Mouse (Mus musculus) forebrain, embryonic 14.5 days (tissue): Measurements from ENCODE around the gene Etv6. TPM values are rescaled to one million over a fixed set of nuclear protein-coding genes. Genes with fewer than 3 reads are reported as not detected.

ENCODE experiments used
- ATAC-seq: fragments of 200-750 bp; cut with Nextera tagmentation; 2 replicates; pipeline ENCODE4 v1.8.0; 2017; ENCODE audit warnings: mild to moderate bottlenecking, moderate library complexity
- DNase-seq: peaks from one replicate; pipeline ENCODE4 v3.0.0-alpha.2; 2015; ENCODE audit warnings: low spot score
- H3K27ac ChIP-seq: fragments of 300-500 bp; sonication (generic); 2 replicates; pipeline ENCODE4 v1.5.1; 2014; ENCODE audit warnings: low read depth, mild to moderate bottlenecking, control low read depth, low read length, moderate library complexity
- H3K27me3 ChIP-seq: fragments of 300-500 bp; sonication (generic); replicated peaks from 2 replicates; pipeline ENCODE4 v1.6.1; 2014; ENCODE audit warnings: low read length, control low read depth, mixed read lengths; ENCODE audit not compliant: control insufficient read depth, insufficient read depth
- H3K36me3 ChIP-seq: fragments of 300-500 bp; sonication (generic); 2 replicates; pipeline ENCODE4 v1.6.1; 2014; ENCODE audit warnings: low read length, control low read depth; ENCODE audit not compliant: control insufficient read depth, insufficient read depth
- H3K4me1 ChIP-seq: fragments of 300-500 bp; sonication (generic); 2 replicates; pipeline ENCODE4 v1.6.1; 2014; ENCODE audit warnings: antibody characterized with exemption, low read length, control low read depth; ENCODE audit not compliant: control insufficient read depth, insufficient read depth
- H3K4me2 ChIP-seq: fragments of 300-500 bp; sonication (generic); 2 replicates; pipeline ENCODE4 v1.6.1; 2014; ENCODE audit warnings: mild to moderate bottlenecking, control low read depth, low read length
- H3K4me3 ChIP-seq: fragments of 300-500 bp; sonication (generic); 2 replicates; pipeline ENCODE4 v1.5.1; 2014; ENCODE audit warnings: low read depth, low read length, control low read depth
- H3K9ac ChIP-seq: fragments of 300-500 bp; sonication (generic); 2 replicates; pipeline ENCODE4 v1.6.1; 2014; ENCODE audit warnings: mild to moderate bottlenecking, low read length, control low read depth, moderate library complexity
- H3K9me3 ChIP-seq: fragments of 300-500 bp; sonication (generic); replicated peaks from 2 replicates; pipeline ENCODE4 v1.6.1; 2016; ENCODE audit warnings: low read length, control low read depth, mixed read lengths; ENCODE audit not compliant: control insufficient read depth
- WGBS: fragments of 180-500 bp; shearing (Covaris S2); extraction: QIAGEN DNeasy Blood & Tissue Kit; methylation state at CpG from one replicate; pipeline ENCODE4 v1.1.7; 2014; 5-methylcytosine and 5-hydroxymethylcytosine counted together
- polyA plus RNA-seq: library from polyadenylated mRNA; unstranded; fragments of >200 nt; fragmentation: Nextera tagmentation; extraction: Ambion mirVana; gene quantifications from 2 replicates; pipeline ENCODE4 v1.2.1, GENCODE M21; 2014

Etv6 gene
- polyA plus RNA-seq, 1 experiment from 2014 or later = 6.1 TPM

DNA sequence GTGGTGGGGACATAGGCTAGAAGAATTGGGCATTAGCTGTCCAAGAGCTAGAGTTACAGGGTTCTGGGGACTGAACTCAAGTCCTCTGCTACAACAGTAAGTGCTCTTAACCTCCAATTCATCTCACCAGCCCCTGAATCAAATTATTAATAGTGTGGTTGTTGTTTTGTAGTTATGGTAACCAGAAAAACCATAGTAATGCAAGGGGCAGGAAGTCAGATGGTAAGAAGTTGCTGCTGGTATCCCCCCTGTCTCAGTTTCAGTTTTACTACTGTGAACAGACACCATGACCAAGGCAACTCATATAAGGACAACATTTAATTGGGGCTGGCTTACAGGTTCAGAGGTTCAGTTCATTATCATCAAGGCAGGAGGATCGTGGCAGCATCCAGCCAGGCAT lies 266.5 kb downstream of the Etv6 start:
- Histone ChIP-seq H3K4me3 (no peak overlapping the region), H3K36me3 (no peaks in the 10 kb centered on the region), H3K9ac (no peak overlapping the region), H3K9me3 (no peaks in the 10 kb centered on the region), H3K4me1 (no peaks in the 10 kb centered on the region), H3K4me2 (no peak overlapping the region), H3K27me3 (no peaks in the 10 kb centered on the region), H3K27ac (no peak overlapping the region)
- ATAC-seq (no peak), DNase-seq (no peak)
- 82% methylated on average over 1 of the region's 1 CpGs for WGBS

DNA sequence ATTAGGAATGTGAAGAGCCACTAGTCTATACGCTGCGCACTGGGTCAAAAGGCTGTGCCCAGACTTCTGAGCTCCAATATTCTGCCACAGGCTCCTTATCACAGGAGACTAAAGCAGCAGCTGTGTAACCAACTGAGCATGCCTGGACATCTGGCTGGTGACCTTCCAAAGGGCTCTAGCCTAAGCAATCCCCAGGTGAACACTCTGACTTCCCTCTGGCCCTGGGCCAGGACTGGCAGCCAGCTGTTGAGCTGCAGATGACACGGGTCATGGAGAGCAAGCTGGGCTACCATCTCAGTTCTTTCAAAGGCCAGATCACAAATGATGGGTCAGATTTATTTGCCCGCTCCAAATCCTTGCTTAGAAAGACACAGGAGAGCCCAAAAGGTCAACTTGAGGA lies 275.8 kb downstream of the Etv6 start:
- Histone ChIP-seq H3K27me3 (no peaks in the 10 kb centered on the region), H3K4me1 (no peaks in the 10 kb centered on the region), H3K4me2 (no peak overlapping the region), H3K27ac (no peak overlapping the region), H3K9ac (no peak overlapping the region), H3K4me3 (no peak overlapping the region), H3K9me3 (no peaks in the 10 kb centered on the region), H3K36me3 (no peaks in the 10 kb centered on the region)
- no peak for ATAC-seq
- WGBS = 94% methylated on average over 4 of the region's 4 CpGs
- no peak for DNase-seq

DNA sequence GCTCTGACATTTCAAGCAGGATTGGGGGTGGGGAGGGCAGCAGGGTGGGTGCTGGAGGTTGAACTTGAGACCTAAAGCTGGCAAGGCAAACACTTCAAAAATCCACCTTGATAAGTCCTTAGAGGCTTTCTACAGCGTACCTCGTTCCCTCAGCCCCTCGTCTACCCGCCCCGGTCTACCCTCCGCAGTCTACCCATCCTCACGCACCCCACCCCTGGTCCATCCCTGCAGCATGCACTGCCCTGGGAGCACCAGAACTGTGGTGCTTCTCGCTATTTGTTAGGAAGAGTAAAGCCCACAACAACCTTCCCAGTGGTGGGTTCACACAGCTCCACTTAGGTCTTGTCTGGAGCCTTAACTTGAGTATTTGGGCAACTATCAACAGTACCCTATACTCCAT lies 277.1 kb downstream of the Etv6 start:
- no peak overlapping the region for H3K27ac ChIP-seq
- no peaks in the 10 kb centered on the region for H3K27me3 ChIP-seq
- ATAC-seq (no peak), DNase-seq (no peak)
- H3K36me3 ChIP-seq = no peaks in the 10 kb centered on the region
- H3K4me3 ChIP-seq = no peak overlapping the region
- H3K4me1 ChIP-seq = no peaks in the 10 kb centered on the region
- H3K9ac ChIP-seq = no peak overlapping the region
- H3K4me2 ChIP-seq = no peak overlapping the region
- WGBS = 94% methylated on average over 8 of the region's 8 CpGs
- no peaks in the 10 kb centered on the region for H3K9me3 ChIP-seq

DNA sequence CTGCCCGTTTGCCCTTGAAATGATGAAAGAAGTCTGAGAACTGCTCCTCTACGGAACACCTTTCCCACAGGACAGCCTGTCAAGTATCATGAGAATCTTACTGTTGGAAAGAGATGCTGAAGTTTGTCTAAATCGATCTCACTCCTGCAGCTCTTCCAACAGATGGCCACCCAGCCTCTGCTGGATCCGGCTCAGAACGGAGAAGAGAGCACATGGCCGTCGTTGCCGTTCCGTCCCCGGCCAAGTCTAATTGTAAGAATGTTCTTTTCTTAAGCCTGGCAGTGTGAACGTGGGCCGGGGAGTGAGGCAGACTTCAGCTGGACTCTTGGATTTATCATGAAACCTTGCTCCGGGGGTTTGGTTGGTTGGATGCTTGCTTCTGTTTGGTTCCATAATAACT lies 281.9 kb downstream of the Etv6 start:
- DNase-seq (no peak), ATAC-seq (no peak)
- Histone ChIP-seq H3K4me2 (no peak overlapping the region), H3K27me3 (no peaks in the 10 kb centered on the region), H3K9ac (no peak overlapping the region), H3K4me3 (no peak overlapping the region), H3K9me3 (no peaks in the 10 kb centered on the region), H3K4me1 (no peaks in the 10 kb centered on the region), H3K27ac (no peak overlapping the region), H3K36me3 (no peaks in the 10 kb centered on the region)
- WGBS = 79% methylated on average over 13 of the region's 13 CpGs

Other genes with a start within 250 kb of the Etv6 start
- gene Kap, start 181.9 kb upstream of the Etv6 start, polyA plus RNA-seq = not detected in 2 replicates